Mouse (Mus musculus) MEL (cell line): ENCODE data around the gene Chp1. TPM values are rescaled to one million over a fixed set of nuclear protein-coding genes. Genes with fewer than 3 reads are reported as not detected.

Experiments
- DNase-seq: peaks from one replicate; pipeline ENCODE4 v3.0.0; 2011; ENCODE audit warnings: low read depth, low spot score
- H3K27ac ChIP-seq: 2 replicates; pipeline ENCODE4 v1.5.1; 2012; ENCODE audit warnings: low read depth, mild to moderate bottlenecking, control low read depth, low read length, moderate library complexity; ENCODE audit not compliant: control insufficient read depth
- H3K27me3 ChIP-seq, 2 experiments: fragments of 150-350 bp in 1 of 2; sonication (generic) in 1 of 2; 2 replicates each; pipeline ENCODE4 v1.6.1; 2012; ENCODE audit warnings: low read length in 2 of 2, mild to moderate bottlenecking in 2 of 2, improper control_type of control experiment in 1 of 2, moderate library complexity in 1 of 2; ENCODE audit not compliant: insufficient read depth in 2 of 2, control insufficient read depth in 1 of 2
- H3K36me3 ChIP-seq, 2 experiments: 2 replicates each; pipeline ENCODE4 v1.6.1; 2012 to 2014; ENCODE audit warnings: low read length in 2 of 2, improper control_type of control experiment in 1 of 2, inconsistent platforms in 1 of 2, mild to moderate bottlenecking in 1 of 2; ENCODE audit not compliant: insufficient read depth in 2 of 2, control insufficient read depth in 1 of 2
- H3K4me1 ChIP-seq, 2 experiments: fragments of 150-350 bp in 1 of 2; sonication (generic) in 1 of 2; 2 replicates each; pipeline ENCODE4 v1.6.1; 2012; ENCODE audit warnings: low read length in 2 of 2, improper control_type of control experiment in 1 of 2, mild to moderate bottlenecking in 1 of 2; ENCODE audit not compliant: insufficient read depth in 2 of 2, control insufficient read depth in 1 of 2
- H3K4me3 ChIP-seq, 2 experiments: fragments of 150-350 bp in 1 of 2; sonication (generic) in 1 of 2; 2 replicates each; pipeline ENCODE4 v1.5.1; 2012; ENCODE audit warnings: low read depth in 2 of 2, low read length in 2 of 2, mild to moderate bottlenecking in 2 of 2, moderate library complexity in 2 of 2, control low read depth in 1 of 2, improper control_type of control experiment in 1 of 2; ENCODE audit not compliant: control insufficient read depth in 1 of 2, insufficient read depth in 1 of 2
- H3K79me2 ChIP-seq: 2 replicates; pipeline ENCODE4 v1.6.1; 2012; ENCODE audit warnings: mild to moderate bottlenecking, low read length, moderate library complexity; ENCODE audit not compliant: control insufficient read depth, poor library complexity, insufficient read depth
- H3K9ac ChIP-seq: 2 replicates; pipeline ENCODE4 v1.6.1; 2012; ENCODE audit warnings: low read depth, mild to moderate bottlenecking, control low read depth, low read length, moderate library complexity; ENCODE audit not compliant: control insufficient read depth, poor library complexity, severe bottlenecking
- H3K9me3 ChIP-seq: fragments of 150-350 bp; sonication (generic); replicated peaks from 2 replicates; pipeline ENCODE4 v1.6.1; 2012; ENCODE audit warnings: mild to moderate bottlenecking, low read length, improper control_type of control experiment, moderate library complexity; ENCODE audit not compliant: insufficient read depth
- BHLHE40 ChIP-seq: IDR thresholded peaks from 2 replicates; pipeline ENCODE4 v1.6.1; 2012; ENCODE audit warnings: low read depth, mild to moderate bottlenecking, inconsistent platforms, low read length, improper control_type of control experiment, borderline replicate concordance
- CHD1 ChIP-seq: IDR thresholded peaks from 2 replicates; pipeline ENCODE4 v1.6.1; 2012; ENCODE audit warnings: low read depth, mild to moderate bottlenecking, inconsistent platforms, low read length, improper control_type of control experiment
- CHD2 ChIP-seq: IDR thresholded peaks from 2 replicates; pipeline ENCODE4 v1.6.1; 2011; ENCODE audit warnings: low read length, improper control_type of control experiment
- CTCF ChIP-seq, 3 experiments: IDR thresholded peaks in 2 of 3; conservative IDR thresholded peaks in 1 of 3; 2 replicates each; pipeline ENCODE4 v1.5.1; 2011 to 2012; ENCODE audit warnings: low read length in 3 of 3, low read depth in 2 of 3, mild to moderate bottlenecking in 2 of 3, improper control_type of control experiment in 1 of 3, inconsistent platforms in 1 of 3, mixed read lengths in 1 of 3, moderate library complexity in 1 of 3; ENCODE audit not compliant: control insufficient read depth in 1 of 3, insufficient read depth in 1 of 3, poor library complexity in 1 of 3, severe bottlenecking in 1 of 3
- HCFC1 ChIP-seq: IDR thresholded peaks from 2 replicates; pipeline ENCODE4 v1.6.1; 2012; ENCODE audit warnings: low read depth, mild to moderate bottlenecking, inconsistent platforms, low read length, improper control_type of control experiment, moderate library complexity
- JUND ChIP-seq: IDR thresholded peaks from 2 replicates; pipeline ENCODE4 v1.6.1; 2011; ENCODE audit warnings: low read depth, mild to moderate bottlenecking, improper control_type of control experiment, low read length
- KAT2A ChIP-seq: conservative IDR thresholded peaks from 2 replicates; pipeline ENCODE4 v1.6.1; 2012; ENCODE audit warnings: low read depth, low read length, improper control_type of control experiment, inconsistent platforms
- MAX ChIP-seq: IDR thresholded peaks from 2 replicates; pipeline ENCODE4 v1.6.1; 2011; ENCODE audit warnings: low read length, improper control_type of control experiment
- MAZ ChIP-seq: IDR thresholded peaks from 2 replicates; pipeline ENCODE4 v1.6.1; 2012; ENCODE audit warnings: low read depth, mild to moderate bottlenecking, inconsistent platforms, low read length, improper control_type of control experiment
- MXI1 ChIP-seq: IDR thresholded peaks from 2 replicates; pipeline ENCODE4 v1.6.1; 2011; ENCODE audit warnings: mild to moderate bottlenecking, low read depth, low read length, improper control_type of control experiment
- MYB ChIP-seq: IDR thresholded peaks from 2 replicates; pipeline ENCODE4 v1.6.1; 2011; ENCODE audit warnings: mild to moderate bottlenecking, low read depth, low read length, improper control_type of control experiment
- MYC ChIP-seq: IDR thresholded peaks from 2 replicates; pipeline ENCODE4 v1.6.1; 2011; ENCODE audit warnings: low read depth, mild to moderate bottlenecking, low read length, improper control_type of control experiment, moderate library complexity
- NELFE ChIP-seq: IDR thresholded peaks from 2 replicates; pipeline ENCODE4 v1.6.1; 2011; ENCODE audit warnings: low read depth, low read length, improper control_type of control experiment
- POLR2AphosphoS2 ChIP-seq: IDR thresholded peaks from 2 replicates; pipeline ENCODE4 v1.6.1; 2011; ENCODE audit warnings: low read length, improper control_type of control experiment
- RCOR1 ChIP-seq: IDR thresholded peaks from 2 replicates; pipeline ENCODE4 v1.6.1; 2012; ENCODE audit warnings: low read depth, mild to moderate bottlenecking, inconsistent platforms, low read length, improper control_type of control experiment
- SIN3A ChIP-seq: IDR thresholded peaks from 2 replicates; pipeline ENCODE4 v1.6.1; 2012; ENCODE audit warnings: low read length, improper control_type of control experiment, inconsistent platforms
- SMC3 ChIP-seq: IDR thresholded peaks from 2 replicates; pipeline ENCODE4 v1.6.1; 2011; ENCODE audit warnings: low read depth, low read length, improper control_type of control experiment
- TAL1 ChIP-seq: IDR thresholded peaks from 2 replicates; pipeline ENCODE4 v1.6.1; 2012; ENCODE audit warnings: mild to moderate bottlenecking, inconsistent platforms, low read length, moderate library complexity, mixed read lengths
- TBP ChIP-seq: IDR thresholded peaks from 2 replicates; pipeline ENCODE4 v1.8.0; 2011; ENCODE audit warnings: low read depth, low read length, improper control_type of control experiment
- TCF12 ChIP-seq: IDR thresholded peaks from 2 replicates; pipeline ENCODE4 v1.6.1; 2014; ENCODE audit warnings: low read depth, mild to moderate bottlenecking, inconsistent platforms, low read length, improper control_type of control experiment, moderate library complexity
- UBTF ChIP-seq: IDR thresholded peaks from 2 replicates; pipeline ENCODE4 v1.6.1; 2012; ENCODE audit warnings: low read depth, mild to moderate bottlenecking, inconsistent platforms, low read length, improper control_type of control experiment, moderate library complexity, borderline replicate concordance; ENCODE audit not compliant: insufficient read depth
- USF2 ChIP-seq, 2 experiments: IDR thresholded peaks; 2 replicates each; pipeline ENCODE4 v1.6.1; 2011 to 2012; ENCODE audit warnings: improper control_type of control experiment in 2 of 2, low read length in 2 of 2, borderline replicate concordance in 1 of 2, inconsistent platforms in 1 of 2, low read depth in 1 of 2, mild to moderate bottlenecking in 1 of 2; ENCODE audit not compliant: insufficient read depth in 1 of 2
- ZC3H11A ChIP-seq: IDR thresholded peaks from 2 replicates; pipeline ENCODE4 v1.6.1; 2012; ENCODE audit warnings: low read depth, mild to moderate bottlenecking, inconsistent platforms, low read length, improper control_type of control experiment
- ZNF384 ChIP-seq: IDR thresholded peaks from 2 replicates; pipeline ENCODE4 v1.6.1; 2012; ENCODE audit warnings: low read depth, mild to moderate bottlenecking, inconsistent platforms, low read length, improper control_type of control experiment
- polyA plus RNA-seq, 2 experiments: library from polyadenylated mRNA; stranded (reverse) in 1 of 2; unstranded in 1 of 2; fragments of >175 nt in 1 of 2; fragments of >200 nt in 1 of 2; gene quantifications; 2 replicates each; pipeline versions ENCODE4 v1.2.1 to v1.2.4; 2012; ENCODE audit warnings: low replicate concordance in 2 of 2, low read depth in 1 of 2; ENCODE audit not compliant: insufficient read length in 2 of 2, insufficient read depth in 1 of 2, missing spikeins in 1 of 2
- total RNA-seq: library from RNA; depleted of rRNA; stranded (reverse); fragments of 300-350 nt; gene quantifications from 2 replicates; pipeline ENCODE4 v1.2.3, GENCODE M21; 2012

Gene Chp1
- total and polyA plus RNA-seq, 3 experiments, result 32.5 to 74.8 TPM; not detected in 1

DNA sequence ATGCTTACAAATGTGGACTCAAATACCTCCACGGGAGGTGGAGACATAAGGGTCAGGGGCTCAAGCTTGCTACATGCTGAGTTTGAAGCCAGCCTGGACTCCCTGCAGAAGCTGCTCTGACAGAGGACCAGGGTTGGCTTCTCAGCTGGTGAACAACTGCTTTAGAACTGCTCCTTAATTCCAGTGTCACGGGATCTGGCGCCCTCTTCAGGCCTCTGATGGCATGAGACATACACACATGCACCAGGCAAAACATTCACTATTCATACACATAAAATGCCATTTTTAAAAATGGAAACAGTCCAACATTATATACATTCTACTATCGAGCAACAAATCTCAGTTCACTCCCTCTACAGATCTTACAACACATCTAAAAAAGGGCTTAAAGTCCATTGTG is 39.9 kb downstream of the Chp1 start (continued):
- TF ChIP-seq TCF12, result 0 out of 2 replicates have a peak, but pooled peaks have one; percentile 14
- no peak for TF ChIP-seq JUND

DNA sequence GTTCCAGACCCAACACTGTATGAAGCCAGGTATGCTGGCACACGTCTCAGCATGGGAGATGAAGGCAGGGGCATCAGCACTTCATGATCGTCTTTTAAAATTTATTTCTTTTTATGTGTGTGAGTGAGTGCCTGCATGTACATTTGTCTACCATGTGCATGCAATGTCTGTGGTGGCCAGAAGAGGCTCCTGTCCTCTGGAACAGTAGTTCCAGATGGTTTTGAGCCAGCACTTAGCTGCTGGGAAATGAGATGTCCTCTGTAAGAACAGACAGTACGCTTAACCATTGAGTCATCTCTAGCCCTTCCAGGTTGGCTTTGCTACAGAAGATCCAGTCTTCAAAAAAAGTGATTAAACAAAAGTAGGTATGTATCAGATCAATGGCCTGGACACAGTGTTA is 43.8 kb downstream of the Chp1 start:
- TF ChIP-seq MAX, result 0 out of 2 replicates have a peak, but pooled peaks have one; percentile 44
- no peak for TF ChIP-seq MYB
- TF ChIP-seq USF2 (IDR thresholded peaks at IDR 0.05; ENCODE audit: borderline replicate concordance in 1 of 2, insufficient read depth in 1 of 2, low read depth in 1 of 2, low read length in 2 of 2), result no peak
- peak; percentile 21; the same call in 1 of the 2 replicates for TF ChIP-seq SMC3
- TF ChIP-seq TAL1, result no peak
- no peak for TF ChIP-seq CHD1
- no peak for TF ChIP-seq TBP
- TF ChIP-seq CTCF (IDR thresholded peaks at IDR 0.05 in 2 of 3, conservative IDR thresholded peaks at IDR 0.05 in 1 of 3; ENCODE audit: control insufficient read depth in 1 of 3, insufficient read depth in 1 of 3, low read depth in 2 of 3, low read length in 3 of 3, poor library complexity in 1 of 3, severe bottlenecking in 1 of 3), result peak; percentile 12 to 46 (median 40); a peak in 4 of 6 replicates
- TF ChIP-seq ZNF384, result no peak
- peak; percentile 29; the same call in 1 of the 2 replicates for TF ChIP-seq MXI1
- TF ChIP-seq RCOR1, result no peak
- no peak for TF ChIP-seq ZC3H11A
- no peak for TF ChIP-seq BHLHE40
- Histone ChIP-seq H3K27ac (no peak overlapping the region), H3K36me3 (peaks cover 3 to 17% of the 10 kb centered on the region in 2 experiments), H3K79me2 (peaks cover 15% of the 10 kb centered on the region), H3K9ac (no peak overlapping the region), H3K9me3 (no peaks in the 10 kb centered on the region), H3K27me3 (no peaks in the 10 kb centered on the region), H3K4me3 (no peak overlapping the region), H3K4me1 (peaks cover 7 to 12% of the 10 kb centered on the region in 2 experiments)
- peak; percentile 62 for DNase-seq

DNA sequence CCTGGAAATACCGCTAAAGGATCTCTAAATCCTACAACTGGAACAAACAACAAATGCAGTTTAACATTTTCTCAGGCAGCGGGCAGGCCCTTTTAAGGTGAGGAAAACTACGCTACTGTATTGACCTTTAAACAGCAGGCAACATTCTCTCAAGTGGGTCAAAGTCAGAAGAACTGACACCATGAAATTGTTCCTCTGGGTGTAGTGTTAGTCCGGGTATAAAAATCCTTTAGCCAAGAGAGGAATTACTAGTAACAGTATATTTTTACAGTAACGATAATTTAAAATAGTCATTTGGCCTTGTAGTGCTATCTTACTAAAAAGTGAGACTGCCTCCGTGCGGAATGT is 46.2 kb downstream of the Chp1 start:
- no peak for TF ChIP-seq CHD2
- peak; percentile 63; the same call in 1 of the 2 replicates for TF ChIP-seq MXI1
- no peak for TF ChIP-seq KAT2A
- no peak for TF ChIP-seq SMC3
- TF ChIP-seq MYC, result peak; percentile 28; the same call in 1 of the 2 replicates
- TF ChIP-seq JUND, result no peak
- peak; percentile 44 for TF ChIP-seq SIN3A
- TF ChIP-seq CTCF (IDR thresholded peaks at IDR 0.05 in 2 of 3, conservative IDR thresholded peaks at IDR 0.05 in 1 of 3; ENCODE audit: control insufficient read depth in 1 of 3, insufficient read depth in 1 of 3, low read depth in 2 of 3, low read length in 3 of 3, poor library complexity in 1 of 3, severe bottlenecking in 1 of 3), result no peak
- no peak for TF ChIP-seq MAZ
- TF ChIP-seq POLR2AphosphoS2, result peak; percentile 79; the same call in 1 of the 2 replicates
- TF ChIP-seq NELFE, result no peak
- TF ChIP-seq CHD1, result peak; percentile 69; the same call in 1 of the 2 replicates
- no peak for TF ChIP-seq TBP
- 0 out of 2 replicates have a peak, but pooled peaks have one; percentile 14 for TF ChIP-seq MAX
- no peak for TF ChIP-seq TAL1
- TF ChIP-seq RCOR1, result no peak
- no peak for TF ChIP-seq HCFC1
- no peak for TF ChIP-seq UBTF
- Histone ChIP-seq H3K27me3 (no peaks in the 10 kb centered on the region), H3K9ac (peak overlapping the region; percentile 72), H3K27ac (peak overlapping the region; percentile 74), H3K4me3 (peak overlapping the region; percentile 16 to 46), H3K9me3 (no peaks in the 10 kb centered on the region), H3K79me2 (peaks cover 19% of the 10 kb centered on the region), H3K36me3 (peaks cover 17 to 21% of the 10 kb centered on the region in 2 experiments), H3K4me1 (peaks cover 7 to 12% of the 10 kb centered on the region in 2 experiments)
- no peak for DNase-seq
